Mouse (Mus musculus) gastrocnemius, adult 2 months (tissue): ENCODE results near the gene Eid2. TPM values are rescaled to one million over a fixed set of nuclear protein-coding genes. Genes with fewer than 3 reads are reported as not detected.

Experiments used
- DNase-seq: peaks from one replicate; pipeline ENCODE4 v3.0.0; 2022
- H3K27ac ChIP-seq: fragments of 200-600 bp; 2 replicates; pipeline ENCODE4 v1.8.1; 2022; ENCODE audit warnings: mild to moderate bottlenecking
- H3K4me3 ChIP-seq: fragments of 200-600 bp; 2 replicates; pipeline ENCODE4 v1.8.1; 2022; ENCODE audit warnings: mild to moderate bottlenecking, moderate library complexity
- CTCF ChIP-seq: fragments of 200-600 bp; IDR thresholded peaks from 2 replicates; pipeline ENCODE4 v1.8.1; 2022; ENCODE audit warnings: antibody characterized with exemption, mild to moderate bottlenecking, moderate library complexity
- intact Hi-C: fragments of 180-260 bp; cut with DNase I; formaldehyde crosslinking; loops from one replicate; pipeline ENCODE4 v1.15.1; 2025
- total RNA-seq, 2 experiments: library from RNA; stranded (reverse); gene quantifications; 2 replicates each; pipeline ENCODE4 v1.2.3; 2021

The Eid2 gene
- total RNA-seq, 2 experiments from 2014 or later = 6.4 to 6.8 TPM

GRCm38 (mm10) chr7:28268576-28268975, 895 bp downstream of the Eid2 start:
- no peak for DNase-seq
- no peak for TF ChIP-seq CTCF
- intact Hi-C loops = no loop called here
- Histone ChIP-seq H3K4me3 (peak overlapping the region; percentile 87), H3K27ac (peak overlapping the region; percentile 82)

GRCm38 (mm10) chr7:28269355-28269754, 1.7 kb downstream of the Eid2 start:
- Histone ChIP-seq H3K27ac (no peak overlapping the region), H3K4me3 (no peak overlapping the region)
- no peak for DNase-seq
- intact Hi-C loops = no loop called here
- no peak for TF ChIP-seq CTCF

GRCm38 (mm10) chr7:28271761-28272160, 4.1 kb downstream of the Eid2 start:
- no peak for DNase-seq
- TF ChIP-seq CTCF = peak; percentile 32
- no peak overlapping the region for H3K27ac ChIP-seq
- intact Hi-C loops = no loop called here
- no peak overlapping the region for H3K4me3 ChIP-seq

GRCm38 (mm10) chr7:28277237-28277614, 9.5 kb downstream of the Eid2 start:
- intact Hi-C loops = loop anchor here (5.0 kb wide), 2 partner anchors 35 to 70 kb away; partner anchors contain the start of gene Timm50
- DNase-seq = no peak
- no peak overlapping the region for H3K27ac ChIP-seq
- TF ChIP-seq CTCF = no peak
- no peak overlapping the region for H3K4me3 ChIP-seq

- intact Hi-C loops = loop anchor here (5.0 kb wide), 2 partner anchors 35 to 70 kb away; partner anchors contain the start of gene Timm50
- H3K27ac ChIP-seq = peak within 1 kb of the TSS; percentile 96
- TF ChIP-seq CTCF = peak; percentile 98
- DNase-seq = peak; percentile 97
- H3K4me3 ChIP-seq = peak within 1 kb of the TSS; percentile 94
These were observed 10.1 kb downstream of the Eid2 start, which contains the start of gene Eid2b for GRCm38 (mm10) chr7:28277615-28278278. Gene Eid2b (plus strand): TSS chr7:28277739.

- Histone ChIP-seq H3K4me3 (peak overlapping the region; percentile 94), H3K27ac (peak overlapping the region; percentile 96)
- no peak for DNase-seq
- intact Hi-C loops = loop anchor here (5.0 kb wide), 2 partner anchors 34 to 69 kb away; partner anchors contain the start of gene Timm50
- no peak for TF ChIP-seq CTCF
These were observed 10.6 kb downstream of the Eid2 start for GRCm38 (mm10) chr7:28278279-28278652.

- Histone ChIP-seq H3K27ac (no peak overlapping the region), H3K4me3 (no peak overlapping the region)
- no peak for DNase-seq
- intact Hi-C loops = no loop called here
- TF ChIP-seq CTCF = no peak
These were observed 12.9 kb downstream of the Eid2 start for GRCm38 (mm10) chr7:28280630-28281029.

GRCm38 (mm10) chr7:28290165-28290564, 22.5 kb downstream of the Eid2 start:
- no peak for DNase-seq
- TF ChIP-seq CTCF = no peak
- intact Hi-C loops = no loop called here
- Histone ChIP-seq H3K27ac (no peak overlapping the region), H3K4me3 (no peak overlapping the region)

- no peak within 1 kb of the TSS for H3K27ac ChIP-seq
- TF ChIP-seq CTCF = no peak
- no peak for DNase-seq
- intact Hi-C loops = no loop called here
- H3K4me3 ChIP-seq = peak within 1 kb of the TSS; percentile 23; the same call in 1 of the 2 replicates
These were observed 23.2 kb downstream of the Eid2 start, which contains the start of gene Selenov for GRCm38 (mm10) chr7:28290638-28291590. Gene Selenov (minus strand): TSS chr7:28291186.

- intact Hi-C loops = no loop called here
- no peak for TF ChIP-seq CTCF
- peak; percentile 71 for DNase-seq
- Histone ChIP-seq H3K4me3 (peak overlapping the region; percentile 69), H3K27ac (no peak overlapping the region)
These were observed 26.8 kb downstream of the Eid2 start for GRCm38 (mm10) chr7:28294481-28294880.

GRCm38 (mm10) chr7:28298837-28299625, 31.4 kb downstream of the Eid2 start:
- peak; percentile 63 for TF ChIP-seq CTCF
- intact Hi-C loops = no loop called here
- no peak overlapping the region for H3K27ac ChIP-seq
- DNase-seq = peak; percentile 45
- H3K4me3 ChIP-seq = peak overlapping the region; percentile 21; the same call in 1 of the 2 replicates
